Mouse (Mus musculus): ENCODE results near the gene Pdzd7. TPM values are rescaled to one million over a fixed set of nuclear protein-coding genes. Genes with fewer than 3 reads are reported as not detected.

Pdzd7 gene
- polyA plus RNA-seq, 1 experiment from 2014 or later, result 0.40 TPM

GRCm38 (mm10) chr19:45013581-45014225, 31.8 kb downstream of the Pdzd7 start:
- Histone ChIP-seq H3K4me3 (replicated peaks) (peak overlapping the region; percentile 5; the same call in 1 of the 2 replicates), H3K27ac (peak overlapping the region; percentile 99), H3K9me3 (no peaks in the 10 kb centered on the region), H3K4me2 (replicated peaks) (peak overlapping the region; percentile 83), H3K9ac (no peak overlapping the region; the same call in 1 of the 2 replicates), H3K36me3 (peaks cover 19% of the 10 kb centered on the region), H3K27me3 (replicated peaks) (no peaks in the 10 kb centered on the region), H3K4me1 (replicated peaks) (peaks cover 15% of the 10 kb centered on the region)
- 46% methylated on average over 6 of the region's 6 CpGs for WGBS
- ATAC-seq, result no peak

- no peaks in the 10 kb centered on the region for H3K27me3 ChIP-seq (replicated peaks)
- 31% methylated on average over 6 of the region's 6 CpGs for WGBS
- ATAC-seq, result no peak
- H3K4me3 ChIP-seq (replicated peaks), result no peak overlapping the region
- no peaks in the 10 kb centered on the region for H3K9me3 ChIP-seq
- H3K36me3 ChIP-seq, result peaks cover 19% of the 10 kb centered on the region
- H3K4me2 ChIP-seq (replicated peaks), result no peak overlapping the region
- peak overlapping the region; percentile 99; the same call in 1 of the 2 replicates for H3K27ac ChIP-seq
- H3K4me1 ChIP-seq (replicated peaks), result peaks cover 19% of the 10 kb centered on the region
- 0 out of 2 replicates have a peak overlapping the region, but pooled peaks have one; percentile 15 for H3K9ac ChIP-seq
Observed at GRCm38 (mm10) chr19:45012636-45013035, 32.9 kb downstream of the Pdzd7 start.

GRCm38 (mm10) chr19:45012219-45012618, 33.3 kb downstream of the Pdzd7 start:
- Histone ChIP-seq H3K27me3 (replicated peaks) (no peaks in the 10 kb centered on the region), H3K4me1 (replicated peaks) (peaks cover 23% of the 10 kb centered on the region), H3K27ac (peak overlapping the region; percentile 34; the same call in 1 of the 2 replicates), H3K4me2 (replicated peaks) (no peak overlapping the region), H3K36me3 (peaks cover 19% of the 10 kb centered on the region), H3K9me3 (no peaks in the 10 kb centered on the region), H3K9ac (0 out of 2 replicates have a peak overlapping the region, but pooled peaks have one; percentile 15), H3K4me3 (replicated peaks) (no peak overlapping the region)
- ATAC-seq, result no peak
- WGBS, result 86% methylated on average over 8 of the region's 8 CpGs

GRCm38 (mm10) chr19:45010646-45011045, 34.9 kb downstream of the Pdzd7 start:
- ATAC-seq, result no peak
- no peak overlapping the region for H3K4me3 ChIP-seq (replicated peaks)
- peaks cover 19% of the 10 kb centered on the region for H3K36me3 ChIP-seq
- 90% methylated on average over 4 of the region's 4 CpGs for WGBS
- H3K27ac ChIP-seq, result no peak overlapping the region
- H3K4me1 ChIP-seq (replicated peaks), result peaks cover 27% of the 10 kb centered on the region
- no peaks in the 10 kb centered on the region for H3K9me3 ChIP-seq
- no peaks in the 10 kb centered on the region for H3K27me3 ChIP-seq (replicated peaks)
- H3K9ac ChIP-seq, result no peak overlapping the region
- H3K4me2 ChIP-seq (replicated peaks), result no peak overlapping the region

GRCm38 (mm10) chr19:45007425-45008191, 37.9 kb downstream of the Pdzd7 start:
- H3K9me3 ChIP-seq, result no peaks in the 10 kb centered on the region
- no peaks in the 10 kb centered on the region for H3K27me3 ChIP-seq (replicated peaks)
- 86% methylated on average over 20 of the region's 20 CpGs for WGBS
- no peak for ATAC-seq
- no peak overlapping the region for H3K27ac ChIP-seq
- H3K9ac ChIP-seq, result peak overlapping the region; percentile 83
- peaks cover 19% of the 10 kb centered on the region for H3K4me1 ChIP-seq (replicated peaks)
- peak overlapping the region; percentile 95 for H3K4me3 ChIP-seq (replicated peaks)
- H3K4me2 ChIP-seq (replicated peaks), result peak overlapping the region; percentile 85
- H3K36me3 ChIP-seq, result peaks cover 22% of the 10 kb centered on the region

GRCm38 (mm10) chr19:45007021-45007420, 38.5 kb downstream of the Pdzd7 start:
- no peaks in the 10 kb centered on the region for H3K9me3 ChIP-seq
- WGBS, result 26% methylated on average over 17 of the region's 17 CpGs
- peaks cover 19% of the 10 kb centered on the region for H3K36me3 ChIP-seq
- H3K4me1 ChIP-seq (replicated peaks), result peaks cover 19% of the 10 kb centered on the region
- no peak for ATAC-seq
- H3K4me2 ChIP-seq (replicated peaks), result peak overlapping the region; percentile 85
- H3K27me3 ChIP-seq (replicated peaks), result no peaks in the 10 kb centered on the region
- H3K27ac ChIP-seq, result peak overlapping the region; percentile 71
- H3K9ac ChIP-seq, result peak overlapping the region; percentile 83
- H3K4me3 ChIP-seq (replicated peaks), result peak overlapping the region; percentile 95

GRCm38 (mm10) chr19:45005957-45006712, 39.4 kb downstream of the Pdzd7 start, which contains the start of gene Mrpl43:
Gene Mrpl43 (minus strand): TSS chr19:45006442.
- peak; percentile 92 for ATAC-seq
- Histone ChIP-seq H3K4me1 (replicated peaks) (peaks cover 19% of the 10 kb centered on the region), H3K27ac (peak within 1 kb of the TSS; percentile 71), H3K27me3 (replicated peaks) (no peaks in the 10 kb centered on the region), H3K9me3 (no peaks in the 10 kb centered on the region), H3K36me3 (peaks cover 19% of the 10 kb centered on the region), H3K9ac (peak within 1 kb of the TSS; percentile 83), H3K4me2 (replicated peaks) (peak within 1 kb of the TSS; percentile 85), H3K4me3 (replicated peaks) (peak within 1 kb of the TSS; percentile 95)
- WGBS, result under 1% methylated on average over 82 of the region's 82 CpGs

- Histone ChIP-seq H3K36me3 (peaks cover 13% of the 10 kb centered on the region), H3K4me1 (replicated peaks) (peaks cover 19% of the 10 kb centered on the region), H3K9me3 (no peaks in the 10 kb centered on the region), H3K4me3 (replicated peaks) (peak within 1 kb of the TSS; percentile 95), H3K9ac (peak within 1 kb of the TSS; percentile 83), H3K4me2 (replicated peaks) (peak within 1 kb of the TSS; percentile 85), H3K27me3 (replicated peaks) (no peaks in the 10 kb centered on the region), H3K27ac (peak within 1 kb of the TSS; percentile 71)
- WGBS, result 9% methylated on average over 16 of the region's 16 CpGs
- peak; percentile 42 for ATAC-seq
Observed at GRCm38 (mm10) chr19:45005444-45005843, 40.1 kb downstream of the Pdzd7 start, which contains the start of gene Twnk. Gene Twnk (plus strand): TSS chr19:45005663.

GRCm38 (mm10) chr19:45003740-45004516, 41.6 kb downstream of the Pdzd7 start:
- H3K27ac ChIP-seq, result no peak overlapping the region
- ATAC-seq, result no peak
- no peaks in the 10 kb centered on the region for H3K27me3 ChIP-seq (replicated peaks)
- 88% methylated on average over 7 of the region's 7 CpGs for WGBS
- H3K36me3 ChIP-seq, result peaks cover 6% of the 10 kb centered on the region; the same call in 1 of the 2 replicates
- H3K9ac ChIP-seq, result no peak overlapping the region
- no peak overlapping the region for H3K4me2 ChIP-seq (replicated peaks)
- no peak overlapping the region for H3K4me3 ChIP-seq (replicated peaks)
- peaks cover 19% of the 10 kb centered on the region for H3K4me1 ChIP-seq (replicated peaks)
- H3K9me3 ChIP-seq, result no peaks in the 10 kb centered on the region

- H3K36me3 ChIP-seq, result peaks cover 9% of the 10 kb centered on the region; the same call in 1 of the 2 replicates
- peaks cover 12% of the 10 kb centered on the region for H3K4me1 ChIP-seq (replicated peaks)
- no peak overlapping the region for H3K9ac ChIP-seq
- no peak overlapping the region for H3K4me3 ChIP-seq (replicated peaks)
- ATAC-seq, result no peak
- 58% methylated on average over 3 of the region's 3 CpGs for WGBS
- no peaks in the 10 kb centered on the region for H3K9me3 ChIP-seq
- no peaks in the 10 kb centered on the region for H3K27me3 ChIP-seq (replicated peaks)
- no peak overlapping the region for H3K27ac ChIP-seq
- H3K4me2 ChIP-seq (replicated peaks), result no peak overlapping the region
Observed at GRCm38 (mm10) chr19:45002301-45002700, 43.2 kb downstream of the Pdzd7 start.

GRCm38 (mm10) chr19:44999647-45000046, 45.9 kb downstream of the Pdzd7 start:
- 80% methylated on average over 8 of the region's 8 CpGs for WGBS
- Histone ChIP-seq H3K4me3 (replicated peaks) (no peak overlapping the region), H3K9ac (no peak overlapping the region), H3K27me3 (replicated peaks) (no peaks in the 10 kb centered on the region), H3K27ac (no peak overlapping the region), H3K4me2 (replicated peaks) (no peak overlapping the region), H3K4me1 (replicated peaks) (no peaks in the 10 kb centered on the region), H3K36me3 (peaks cover 9% of the 10 kb centered on the region; the same call in 1 of the 2 replicates), H3K9me3 (no peaks in the 10 kb centered on the region)
- no peak for ATAC-seq
